In the genomic region with DNA sequence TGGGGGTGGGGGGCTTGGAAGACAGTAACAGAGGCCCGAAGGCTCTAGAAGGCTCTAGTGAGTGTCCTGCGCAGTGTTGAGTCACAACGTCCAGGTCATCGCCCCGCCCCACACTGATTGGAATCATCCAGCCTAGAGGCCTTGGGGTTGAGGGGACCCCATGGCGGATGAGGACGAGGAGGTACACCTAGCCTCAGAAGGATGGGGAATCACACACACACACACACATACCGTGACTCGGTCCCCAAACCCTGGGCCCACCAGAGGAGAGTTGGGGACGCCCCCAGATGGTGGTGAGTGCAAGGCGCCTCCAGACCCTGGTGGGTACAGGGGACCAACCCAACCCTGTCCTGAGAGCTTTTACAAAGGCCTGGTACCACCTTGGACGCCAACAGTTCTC, we compare ENCODE assay signal across 8 mouse cellular contexts. TPM values are rescaled to one million over a fixed set of nuclear protein-coding genes. Genes with fewer than 3 reads are reported as not detected.
DNase-seq lines count a peak whose midpoint lies in the region; ATAC-seq and TF ChIP-seq lines count a peak whose summit lies in the region.

No protein-coding gene starts in this region.

- intact Hi-C loops in gastrocnemius, adult 2 months (cut with DNase I) = no loop called here
- intact Hi-C loops in gastrocnemius, postnatal 36 days (cut with DNase I) = no loop called here

- peaks cover 20% of the 10 kb centered on the region for H3K4me1 ChIP-seq in megakaryocyte, embryonic 14.5 days
- H3K4me1 ChIP-seq in hindbrain, embryonic 12.5 days = 0 out of 2 replicates have a peak, but pooled peaks cover 8% of the 10 kb centered on the region
- H3K4me1 ChIP-seq in midbrain, embryonic 15.5 days = peaks cover 22% of the 10 kb centered on the region
- no peaks in the 10 kb centered on the region for H3K4me1 ChIP-seq in thymus, adult 2 months (replicated peaks; ENCODE audit: control insufficient read depth, insufficient read depth, low read length)

- no peak for TF ChIP-seq POLR2A in thymus, adult 2 months (IDR thresholded peaks at IDR 0.05; ENCODE audit: control insufficient read depth, extremely low read depth, insufficient read depth, low read length, poor library complexity)

- H3K4me2 ChIP-seq in hindbrain, embryonic 12.5 days (replicated peaks) = peak overlapping the region; percentile 87
- H3K4me2 ChIP-seq in midbrain, embryonic 15.5 days = peak overlapping the region; percentile 83

- peaks cover 64% of the 10 kb centered on the region for H3K27me3 ChIP-seq in megakaryocyte, embryonic 14.5 days (replicated peaks)
- peaks cover 16% of the 10 kb centered on the region for H3K27me3 ChIP-seq in hindbrain, embryonic 12.5 days
- no peaks in the 10 kb centered on the region for H3K27me3 ChIP-seq in midbrain, embryonic 15.5 days (replicated peaks)
- H3K27me3 ChIP-seq in thymus, adult 2 months (ENCODE audit: control insufficient read depth, insufficient read depth, low read length) = peaks cover 6% of the 10 kb centered on the region; the same call in 1 of the 2 replicates

- 10% methylated on average over 12 of the region's 12 CpGs for WGBS in hindbrain, embryonic 12.5 days
- WGBS in midbrain, embryonic 15.5 days = 10% methylated on average over 12 of the region's 12 CpGs
- WGBS in thymus, adult 2 months = 68% methylated on average over 12 of the region's 12 CpGs

- peak overlapping the region; percentile 67 for H3K4me3 ChIP-seq in gastrocnemius, adult 2 months
- H3K4me3 ChIP-seq in megakaryocyte, embryonic 14.5 days (replicated peaks) = peak overlapping the region; percentile 42
- H3K4me3 ChIP-seq in hindbrain, embryonic 12.5 days = peak overlapping the region; percentile 58
- peak overlapping the region; percentile 52 for H3K4me3 ChIP-seq in midbrain, embryonic 15.5 days
- H3K4me3 ChIP-seq in thymus, adult 2 months (ENCODE audit: control insufficient read depth, insufficient read depth, low read length) = no peak overlapping the region

- peaks cover 8% of the 10 kb centered on the region for H3K9me3 ChIP-seq in megakaryocyte, embryonic 14.5 days
- no peaks in the 10 kb centered on the region for H3K9me3 ChIP-seq in hindbrain, embryonic 12.5 days (replicated peaks)
- H3K9me3 ChIP-seq in midbrain, embryonic 15.5 days = no peaks in the 10 kb centered on the region

- DNase-seq in gastrocnemius, adult 2 months = no peak
- DNase-seq in gastrocnemius, adult 18-20 months (ENCODE audit: low spot score) = no peak
- no peak for DNase-seq in thymus, adult 2 months
- no peak for DNase-seq in gastrocnemius, postnatal 36 days

- H3K36me3 ChIP-seq in megakaryocyte, embryonic 14.5 days (replicated peaks; ENCODE audit: low read length) = no peaks in the 10 kb centered on the region
- H3K36me3 ChIP-seq in hindbrain, embryonic 12.5 days = peaks cover 13% of the 10 kb centered on the region; the same call in 1 of the 2 replicates
- H3K36me3 ChIP-seq in midbrain, embryonic 15.5 days (replicated peaks) = peaks cover 6% of the 10 kb centered on the region; the same call in 1 of the 2 replicates
- no peaks in the 10 kb centered on the region for H3K36me3 ChIP-seq in thymus, adult 2 months (ENCODE audit: control insufficient read depth, insufficient read depth, low read length)

- TF ChIP-seq CTCF in gastrocnemius, adult 2 months (IDR thresholded peaks at IDR 0.05) = no peak
- TF ChIP-seq CTCF in thymus, adult 2 months (IDR thresholded peaks at IDR 0.05; ENCODE audit: borderline replicate concordance, control insufficient read depth, extremely low read depth, insufficient read depth, low read length, poor library complexity) = no peak

- peak overlapping the region; percentile 73 for H3K9ac ChIP-seq in hindbrain, embryonic 12.5 days
- H3K9ac ChIP-seq in midbrain, embryonic 15.5 days = peak overlapping the region; percentile 74

- ATAC-seq in megakaryocyte, adult 5-6 weeks (ENCODE audit: poor library complexity, severe bottlenecking) = no peak
- peak; percentile 76 for ATAC-seq in hindbrain, embryonic 12.5 days (ENCODE audit: low FRiP score)
- ATAC-seq in midbrain, embryonic 15.5 days (replicated peaks) = peak; percentile 75

- peak overlapping the region; percentile 28; the same call in 1 of the 2 replicates for H3K27ac ChIP-seq in gastrocnemius, adult 2 months
- peak overlapping the region; percentile 74 for H3K27ac ChIP-seq in hindbrain, embryonic 12.5 days
- peak overlapping the region; percentile 86 for H3K27ac ChIP-seq in midbrain, embryonic 15.5 days
- no peak overlapping the region for H3K27ac ChIP-seq in thymus, adult 2 months (ENCODE audit: control insufficient read depth, insufficient read depth, low read length)

RNA-seq across cellular contexts. Expression of a gene that starts 20.7 kb away (rescaled TPM):
- 1 to 10 TPM in 1 of 2 experiments, under 1 TPM in 1; 0.59 to 1.4 TPM for total RNA-seq in gastrocnemius, adult 2 months (2021)
- 1 to 10 TPM in 1 of 2 experiments, under 1 TPM in 1; 0.78 to 1.3 TPM for total RNA-seq in gastrocnemius, adult 18-20 months (2021)
- 1.4 TPM in 1 of 2 replicates, not detected in the other for polyA plus RNA-seq in megakaryocyte, embryonic 14.5 days (2012; ENCODE audit: insufficient read depth, low replicate concordance)
- total RNA-seq in megakaryocyte, adult 5-6 weeks (2015) = 0.27 and 0.60 TPM in 2 replicates
- total RNA-seq in megakaryocyte, adult 5-6 weeks (2017) = 0.04 and 0.48 TPM in 2 replicates
- polyA plus RNA-seq in hindbrain, embryonic 12.5 days (2016; fragmentation: Nextera tagmentation; extraction: Ambion mirVana) = 70.1 and 72.6 TPM in 2 replicates
- polyA plus RNA-seq in midbrain, embryonic 15.5 days (2015; fragmentation: Nextera tagmentation; extraction: Ambion mirVana) = 303 and 316 TPM in 2 replicates
- 3.6 TPM in 2 replicates for polyA plus RNA-seq in thymus, adult 2 months (2012; rRNA removed)
- 1 to 10 TPM; 1.2 to 1.5 TPM for total RNA-seq in gastrocnemius, postnatal 36 days (2021)

RNA-seq across cellular contexts. Expression of a gene that starts 20.9 kb away (rescaled TPM):
- 10 to 100 TPM; 14.1 to 16.7 TPM for total RNA-seq in gastrocnemius, adult 2 months (2021)
- total RNA-seq in gastrocnemius, adult 18-20 months (2021) = 10 to 100 TPM; 16.3 to 18.5 TPM
- 196 and 533 TPM in 2 replicates for polyA plus RNA-seq in megakaryocyte, embryonic 14.5 days (2012; ENCODE audit: insufficient read depth, low replicate concordance)
- 5.2 and 5.6 TPM in 2 replicates for total RNA-seq in megakaryocyte, adult 5-6 weeks (2015)
- 3.3 and 4.1 TPM in 2 replicates for total RNA-seq in megakaryocyte, adult 5-6 weeks (2017)
- 6.5 and 8.0 TPM in 2 replicates for polyA plus RNA-seq in hindbrain, embryonic 12.5 days (2016; fragmentation: Nextera tagmentation; extraction: Ambion mirVana)
- polyA plus RNA-seq in midbrain, embryonic 15.5 days (2015; fragmentation: Nextera tagmentation; extraction: Ambion mirVana) = 4.6 and 5.1 TPM in 2 replicates
- polyA plus RNA-seq in thymus, adult 2 months (2012; rRNA removed) = 50.5 and 66.5 TPM in 2 replicates
- total RNA-seq in gastrocnemius, postnatal 36 days (2021) = 10 to 100 TPM; 13.5 to 14.4 TPM
